Mouse (Mus musculus) forebrain, embryonic 16.5 days (tissue): ENCODE measurements around the gene Zbtb34. TPM values are rescaled to one million over a fixed set of nuclear protein-coding genes. Genes with fewer than 3 reads are reported as not detected.

Experiments
- ATAC-seq: fragments of 200-750 bp; cut with Nextera tagmentation; 2 replicates; pipeline ENCODE4 v1.8.0; 2017; ENCODE audit warnings: mild to moderate bottlenecking, moderate library complexity
- H3K27ac ChIP-seq: fragments of 300-500 bp; sonication (generic); 2 replicates; pipeline ENCODE4 v1.5.1; 2014; ENCODE audit warnings: low read length, control low read depth
- H3K27me3 ChIP-seq: fragments of 300-500 bp; sonication (generic); replicated peaks from 2 replicates; pipeline ENCODE4 v1.6.1; 2014; ENCODE audit warnings: low read length; ENCODE audit not compliant: control insufficient read depth, insufficient read depth
- H3K36me3 ChIP-seq: fragments of 300-500 bp; sonication (generic); 2 replicates; pipeline ENCODE4 v1.6.1; 2014; ENCODE audit not compliant: control insufficient read depth, insufficient read depth
- H3K4me1 ChIP-seq: fragments of 300-500 bp; sonication (generic); replicated peaks from 2 replicates; pipeline ENCODE4 v1.6.1; 2014; ENCODE audit warnings: low read length; ENCODE audit not compliant: control insufficient read depth, insufficient read depth
- H3K4me2 ChIP-seq: fragments of 300-500 bp; sonication (generic); 2 replicates; pipeline ENCODE4 v1.6.1; 2014; ENCODE audit warnings: mild to moderate bottlenecking, low read length, control low read depth
- H3K4me3 ChIP-seq: fragments of 300-500 bp; sonication (generic); replicated peaks from 2 replicates; pipeline ENCODE4 v1.5.1; 2014; ENCODE audit warnings: mild to moderate bottlenecking, low read length, control low read depth
- H3K9ac ChIP-seq: fragments of 300-500 bp; sonication (generic); replicated peaks from 2 replicates; pipeline ENCODE4 v1.6.1; 2014; ENCODE audit warnings: low read depth, low read length, control low read depth
- H3K9me3 ChIP-seq: fragments of 300-500 bp; sonication (generic); 2 replicates; pipeline ENCODE4 v1.6.1; 2016; ENCODE audit warnings: low read length; ENCODE audit not compliant: control insufficient read depth
- WGBS: fragments of 180-500 bp; shearing (Covaris S2); extraction: QIAGEN DNeasy Blood & Tissue Kit; methylation state at CpG from one replicate; pipeline ENCODE4 v1.1.7; 2014; 5-methylcytosine and 5-hydroxymethylcytosine counted together
- polyA plus RNA-seq: library from polyadenylated mRNA; unstranded; fragments of >200 nt; fragmentation: Nextera tagmentation; extraction: Ambion mirVana; gene quantifications from 2 replicates; pipeline ENCODE4 v1.2.1, GENCODE M21; 2015

Zbtb34 gene
- polyA plus RNA-seq, 1 experiment from 2014 or later: 10.1 TPM

DNA sequence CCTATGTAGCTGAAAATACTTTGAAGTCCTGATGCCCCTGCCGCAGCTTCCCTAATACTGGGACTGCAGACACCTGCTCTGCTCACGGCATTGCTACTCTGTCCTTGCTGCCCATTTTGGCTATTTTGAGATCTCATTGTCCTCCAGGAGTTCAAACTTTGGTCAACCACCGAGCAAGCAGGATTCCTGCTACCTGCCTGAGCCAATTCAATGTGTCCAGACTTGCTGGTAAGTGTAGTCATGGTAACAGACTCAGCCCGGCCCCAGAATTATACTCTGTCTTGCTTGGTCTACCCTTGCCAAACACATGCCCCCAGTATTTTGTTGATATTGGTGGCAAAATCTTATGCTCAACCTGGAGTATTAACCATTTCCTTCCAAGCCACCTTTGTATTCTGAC lies 34.1 kb downstream of the Zbtb34 start:
- peaks cover 10% of the 10 kb centered on the region for H3K4me1 ChIP-seq
- no peak for ATAC-seq
- 68% methylated on average over 4 of the region's 4 CpGs for WGBS

DNA sequence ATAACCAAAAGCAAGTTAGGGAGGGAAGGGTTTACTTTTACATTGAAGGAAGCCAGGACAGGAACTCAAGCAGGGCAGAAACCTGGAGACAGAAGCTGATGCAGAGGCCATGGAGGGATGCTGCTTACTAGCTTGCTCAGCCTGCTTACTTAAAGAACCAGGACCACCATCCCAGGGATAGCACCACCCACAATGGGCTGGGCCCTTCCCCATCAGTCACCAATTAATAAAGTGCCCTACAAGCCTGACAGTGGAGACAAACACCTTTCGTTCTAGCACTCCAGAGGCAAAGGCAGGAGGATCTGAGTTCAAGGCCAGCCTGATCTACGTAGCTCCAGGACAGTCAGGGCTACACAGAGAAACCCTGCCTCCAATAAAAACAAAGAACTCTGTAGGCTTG lies 36.1 kb downstream of the Zbtb34 start:
- H3K4me3 ChIP-seq: no peak overlapping the region
- no peak overlapping the region for H3K9ac ChIP-seq
- ATAC-seq: no peak
- peaks cover 2% of the 10 kb centered on the region; the same call in 1 of the 2 replicates for H3K9me3 ChIP-seq
- no peak overlapping the region for H3K27ac ChIP-seq
- peaks cover 10% of the 10 kb centered on the region for H3K4me1 ChIP-seq
- no peaks in the 10 kb centered on the region for H3K27me3 ChIP-seq
- 88% methylated on average over 2 of the region's 2 CpGs for WGBS
- no peaks in the 10 kb centered on the region for H3K36me3 ChIP-seq
- H3K4me2 ChIP-seq: no peak overlapping the region

More for the DNA sequence above, 34.1 kb downstream of the Zbtb34 start:
- peaks cover 2% of the 10 kb centered on the region; the same call in 1 of the 2 replicates for H3K9me3 ChIP-seq
- no peak overlapping the region for H3K9ac ChIP-seq
- H3K36me3 ChIP-seq: no peaks in the 10 kb centered on the region
- no peaks in the 10 kb centered on the region for H3K27me3 ChIP-seq
- no peak overlapping the region for H3K4me3 ChIP-seq
- no peak overlapping the region for H3K27ac ChIP-seq
- no peak overlapping the region for H3K4me2 ChIP-seq

- Histone ChIP-seq H3K4me2 (no peak overlapping the region), H3K27ac (peak overlapping the region; percentile 80), H3K36me3 (no peaks in the 10 kb centered on the region), H3K4me1 (peaks cover 10% of the 10 kb centered on the region), H3K9me3 (peaks cover 2% of the 10 kb centered on the region; the same call in 1 of the 2 replicates), H3K4me3 (no peak overlapping the region), H3K27me3 (no peaks in the 10 kb centered on the region), H3K9ac (no peak overlapping the region)
- 38% methylated on average over 11 of the region's 11 CpGs for whole genome bisulfite sequencing
- peak; percentile 97 for ATAC-seq
These were observed 37.0 kb downstream of the Zbtb34 start for GRCm38 (mm10) chr2:33393951-33394635.

DNA sequence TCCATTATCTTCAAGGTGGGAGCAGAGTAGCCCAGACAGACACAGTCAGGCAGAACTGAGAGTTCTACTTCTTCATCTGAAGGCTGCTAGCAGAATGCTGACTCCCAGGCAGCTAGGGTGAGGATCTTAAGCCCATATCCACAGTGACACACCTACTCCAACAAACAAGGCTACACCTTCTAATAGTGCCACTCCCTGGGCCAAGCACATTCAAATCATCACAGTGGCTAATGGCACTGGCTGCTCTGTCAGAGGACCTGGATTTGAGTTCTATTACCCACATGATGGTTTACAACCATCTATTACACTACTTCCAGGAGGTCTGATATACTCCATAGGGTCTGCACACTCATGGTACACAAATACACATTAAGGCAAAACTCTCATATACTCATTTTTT lies 38.1 kb downstream of the Zbtb34 start:
- Histone ChIP-seq H3K4me1 (peaks cover 10% of the 10 kb centered on the region), H3K9me3 (peaks cover 2% of the 10 kb centered on the region; the same call in 1 of the 2 replicates), H3K36me3 (no peaks in the 10 kb centered on the region), H3K4me2 (no peak overlapping the region), H3K27me3 (no peaks in the 10 kb centered on the region), H3K4me3 (no peak overlapping the region), H3K27ac (no peak overlapping the region), H3K9ac (no peak overlapping the region)
- no peak for ATAC-seq

GRCm38 (mm10) chr2:33371648-33372408 lies 59.3 kb downstream of the Zbtb34 start:
- no peak for ATAC-seq

GRCm38 (mm10) chr2:33370777-33371647 lies 60.1 kb downstream of the Zbtb34 start, which contains the start of gene Ralgps1:
Gene Ralgps1, minus strand, starts transcription at chr2:33371486.
- Histone ChIP-seq H3K36me3 (no peaks in the 10 kb centered on the region), H3K4me3 (peak within 1 kb of the TSS; percentile 88), H3K4me1 (peaks cover 38% of the 10 kb centered on the region), H3K9me3 (no peaks in the 10 kb centered on the region), H3K27ac (peak within 1 kb of the TSS; percentile 99), H3K9ac (peak within 1 kb of the TSS; percentile 85), H3K27me3 (no peaks in the 10 kb centered on the region), H3K4me2 (peak within 1 kb of the TSS; percentile 77)
- WGBS: under 1% methylated on average over 57 of the region's 74 CpGs
- peak; percentile 99 for ATAC-seq

More at GRCm38 (mm10) chr2:33371648-33372408, 59.3 kb downstream of the Zbtb34 start:
- Histone ChIP-seq H3K4me3 (peak overlapping the region; percentile 88), H3K27me3 (no peaks in the 10 kb centered on the region), H3K9me3 (no peaks in the 10 kb centered on the region), H3K36me3 (no peaks in the 10 kb centered on the region), H3K4me1 (peaks cover 29% of the 10 kb centered on the region), H3K27ac (peak overlapping the region; percentile 66), H3K4me2 (peak overlapping the region; percentile 50), H3K9ac (no peak overlapping the region)
- 33% methylated on average over 18 of the region's 18 CpGs for WGBS

DNA sequence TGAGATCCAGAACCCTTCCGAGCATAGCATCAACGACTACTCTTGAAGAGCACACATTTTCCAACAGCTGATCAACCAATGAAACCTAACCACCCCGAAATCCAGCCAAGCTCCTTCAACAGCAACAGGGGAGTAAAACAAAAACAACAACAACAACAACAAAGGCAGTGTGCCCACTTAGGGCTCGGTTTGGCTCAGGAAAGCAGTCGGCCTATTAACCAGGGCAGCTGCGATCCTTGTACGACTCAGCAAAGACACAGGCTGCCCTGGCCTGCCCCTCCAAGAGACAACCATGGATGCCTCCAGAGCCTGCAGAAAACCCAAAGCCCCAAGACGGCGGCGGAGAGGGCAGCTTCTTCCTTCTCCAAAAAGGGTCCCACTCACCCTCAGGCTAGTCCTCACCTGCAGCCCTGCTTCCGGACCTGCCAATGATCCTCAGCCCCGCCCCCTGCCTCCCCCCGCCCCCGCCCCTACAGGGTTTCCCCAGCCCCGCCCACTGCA lies 60.8 kb downstream of the Zbtb34 start:
- Histone ChIP-seq H3K27me3 (no peaks in the 10 kb centered on the region), H3K9ac (peak overlapping the region; percentile 85), H3K36me3 (no peaks in the 10 kb centered on the region), H3K4me3 (peak overlapping the region; percentile 88), H3K9me3 (no peaks in the 10 kb centered on the region), H3K4me2 (peak overlapping the region; percentile 77), H3K27ac (peak overlapping the region; percentile 99), H3K4me1 (peaks cover 44% of the 10 kb centered on the region)
- ATAC-seq: peak; percentile 11
- WGBS: 4% methylated on average over 12 of the region's 15 CpGs

DNA sequence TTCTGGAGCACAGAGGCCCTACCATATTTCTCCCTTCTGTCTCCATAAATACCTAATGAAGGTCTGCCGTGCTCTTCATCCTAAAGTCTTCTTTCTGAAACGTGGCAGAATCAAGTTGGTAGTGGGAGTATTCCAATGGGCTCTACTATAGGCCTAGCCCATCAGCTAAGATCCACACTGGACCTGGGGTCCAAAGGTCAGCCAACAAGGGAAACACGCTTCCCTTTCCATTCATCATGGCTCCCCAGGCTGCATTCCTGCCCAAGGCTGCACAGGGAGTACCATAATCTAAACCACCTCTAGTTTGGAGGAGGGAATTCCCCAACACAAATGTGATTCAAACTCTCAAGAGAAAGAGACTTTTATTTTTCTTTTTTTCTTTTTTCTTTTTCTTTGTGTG lies 61.7 kb downstream of the Zbtb34 start:
- Histone ChIP-seq H3K9ac (no peak overlapping the region), H3K27ac (no peak overlapping the region; the same call in 1 of the 2 replicates), H3K36me3 (no peaks in the 10 kb centered on the region), H3K4me3 (no peak overlapping the region), H3K27me3 (no peaks in the 10 kb centered on the region), H3K9me3 (no peaks in the 10 kb centered on the region), H3K4me2 (no peak overlapping the region; the same call in 1 of the 2 replicates), H3K4me1 (peaks cover 52% of the 10 kb centered on the region)
- 78% methylated on average over 3 of the region's 3 CpGs for WGBS
- ATAC-seq: no peak
